Mouse (Mus musculus) midbrain, postnatal 0 days (tissue): ENCODE results near the gene Zbtb44. TPM values are rescaled to one million over a fixed set of nuclear protein-coding genes. Genes with fewer than 3 reads are reported as not detected.
A peak's percentile ranks its signal among the peaks of the same experiment; 100 is the strongest.

ENCODE experiments used
- ATAC-seq: fragments of 200-750 bp; cut with Nextera tagmentation; 2 replicates; pipeline ENCODE4 v1.8.0; 2017; ENCODE audit warnings: moderate number of reproducible peaks, mild to moderate bottlenecking, moderate TSS enrichment, moderate library complexity; ENCODE audit not compliant: low FRiP score
- DNase-seq: peaks from one replicate; pipeline ENCODE4 v3.0.0-alpha.2; 2015; ENCODE audit warnings: low spot score
- H3K27ac ChIP-seq: fragments of 300-500 bp; sonication (generic); 2 replicates; pipeline ENCODE4 v1.5.1; 2014; ENCODE audit warnings: low read depth, mild to moderate bottlenecking, low read length, mixed read lengths
- H3K27me3 ChIP-seq: fragments of 300-500 bp; sonication (generic); 2 replicates; pipeline ENCODE4 v1.6.1; 2014; ENCODE audit warnings: low read length, control low read depth, mixed read lengths; ENCODE audit not compliant: insufficient read depth
- H3K36me3 ChIP-seq: fragments of 300-500 bp; sonication (generic); 2 replicates; pipeline ENCODE4 v1.6.1; 2014; ENCODE audit warnings: low read length, control low read depth, mixed read lengths; ENCODE audit not compliant: insufficient read depth
- H3K4me1 ChIP-seq: fragments of 300-500 bp; sonication (generic); 2 replicates; pipeline ENCODE4 v1.6.1; 2014; ENCODE audit warnings: mild to moderate bottlenecking, control low read depth, antibody characterized with exemption, low read length, mixed read lengths; ENCODE audit not compliant: insufficient read depth
- H3K4me2 ChIP-seq: fragments of 300-500 bp; sonication (generic); 2 replicates; pipeline ENCODE4 v1.6.1; 2014; ENCODE audit warnings: low read depth, mild to moderate bottlenecking, low read length, mixed read lengths; ENCODE audit not compliant: poor library complexity, severe bottlenecking
- H3K4me3 ChIP-seq: fragments of 300-500 bp; sonication (generic); 2 replicates; pipeline ENCODE4 v1.5.1; 2014; ENCODE audit warnings: low read depth, mild to moderate bottlenecking, low read length, moderate library complexity
- H3K9ac ChIP-seq: fragments of 300-500 bp; sonication (generic); replicated peaks from 2 replicates; pipeline ENCODE4 v1.6.1; 2014; ENCODE audit warnings: mild to moderate bottlenecking, low read length, moderate library complexity, mixed read lengths; ENCODE audit not compliant: poor library complexity, severe bottlenecking
- H3K9me3 ChIP-seq: fragments of 300-500 bp; sonication (generic); 2 replicates; pipeline ENCODE4 v1.6.1; 2016; ENCODE audit warnings: low read length, control low read depth
- CTCF ChIP-seq: IDR thresholded peaks from 2 replicates; pipeline ENCODE4 v1.5.1; 2016; ENCODE audit warnings: antibody characterized with exemption, mild to moderate bottlenecking
- WGBS: fragments of 180-500 bp; shearing (Covaris S2); extraction: QIAGEN DNeasy Blood & Tissue Kit; methylation state at CpG from one replicate; pipeline ENCODE4 v1.1.7; 2014; 5-methylcytosine and 5-hydroxymethylcytosine counted together
- polyA plus RNA-seq: library from polyadenylated mRNA; unstranded; fragments of >200 nt; fragmentation: Nextera tagmentation; extraction: Ambion mirVana; gene quantifications from 2 replicates; pipeline ENCODE4 v1.2.1, GENCODE M21; 2015
- total RNA-seq: library from RNA; depleted of rRNA; stranded (reverse); fragments of >200 nt; gene quantifications from 2 replicates; pipeline ENCODE4 v1.2.3, GENCODE M21; 2014

Zbtb44 gene
- total and polyA plus RNA-seq, 2 experiments from 2014 or later = 3.6 to 14.2 TPM

DNA sequence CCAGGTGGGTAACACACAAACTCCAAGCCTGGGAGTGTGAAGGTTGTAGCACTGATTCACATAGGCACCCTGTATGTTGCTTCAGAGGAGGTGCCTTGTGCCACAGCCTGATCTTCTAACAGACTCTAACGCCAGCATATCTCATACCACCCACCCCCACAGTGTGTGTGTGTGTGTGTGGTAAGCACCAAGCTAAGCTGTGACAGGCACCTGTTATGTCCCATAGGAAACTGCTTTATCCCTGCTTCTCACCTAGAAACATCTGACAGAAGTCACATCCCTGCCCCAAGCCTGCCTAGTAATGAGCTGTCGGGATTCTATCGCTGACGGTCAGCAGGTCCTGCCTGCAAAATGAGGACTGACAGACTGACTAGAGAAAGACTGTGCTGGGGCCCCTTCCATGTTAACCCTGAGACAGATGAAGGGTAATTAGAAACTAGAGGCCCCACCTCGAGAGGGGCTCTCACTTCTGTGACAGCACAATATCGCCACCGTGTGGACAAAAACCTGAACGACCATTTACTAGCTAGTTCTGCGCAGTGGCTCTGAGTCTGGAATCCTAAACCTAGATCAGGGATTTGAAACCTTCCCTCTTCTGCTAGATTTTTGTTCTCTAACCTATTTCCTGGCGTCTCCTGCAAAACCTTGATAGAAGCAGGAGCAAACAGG lies 55.8 kb downstream of the Zbtb44 start:
- Histone ChIP-seq H3K9me3 (no peaks in the 10 kb centered on the region), H3K27me3 (no peaks in the 10 kb centered on the region), H3K4me3 (no peak overlapping the region), H3K9ac (no peak overlapping the region), H3K36me3 (no peaks in the 10 kb centered on the region), H3K4me2 (no peak overlapping the region), H3K27ac (no peak overlapping the region), H3K4me1 (no peaks in the 10 kb centered on the region)
- DNase-seq (peak; percentile 86), ATAC-seq (peak; percentile 47; the same call in 1 of the 2 replicates)
- WGBS = 17% methylated on average over 10 of the region's 10 CpGs
- peak; percentile 85 for TF ChIP-seq CTCF

DNA sequence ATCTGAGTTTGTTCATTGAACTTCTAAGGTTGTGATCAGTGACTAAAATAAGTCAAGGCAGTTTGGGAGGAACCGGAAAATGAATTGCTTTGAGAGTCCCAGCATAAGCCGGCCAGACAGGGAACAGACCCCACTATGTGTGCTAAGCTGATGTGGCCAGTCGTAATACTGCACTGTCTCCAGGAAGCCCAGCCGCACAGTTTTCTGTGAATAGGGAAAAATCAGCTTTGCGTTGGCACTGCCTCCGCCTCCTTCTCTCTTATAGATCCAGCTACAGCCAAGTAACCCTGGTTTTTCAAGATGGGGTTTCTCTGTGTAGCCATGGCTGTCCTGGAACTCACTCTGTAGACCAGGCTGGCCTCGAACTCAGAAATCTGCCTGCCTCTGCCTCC lies 56.3 kb downstream of the Zbtb44 start:
- Histone ChIP-seq H3K9me3 (no peaks in the 10 kb centered on the region), H3K27me3 (no peaks in the 10 kb centered on the region), H3K27ac (no peak overlapping the region), H3K4me1 (no peaks in the 10 kb centered on the region), H3K4me2 (no peak overlapping the region), H3K4me3 (no peak overlapping the region), H3K9ac (no peak overlapping the region), H3K36me3 (no peaks in the 10 kb centered on the region)
- no peak for TF ChIP-seq CTCF
- 83% methylated on average over 7 of the region's 7 CpGs for WGBS
- no peak for DNase-seq
- ATAC-seq = no peak

- Histone ChIP-seq H3K4me1 (no peaks in the 10 kb centered on the region), H3K4me2 (no peak overlapping the region), H3K9ac (no peak overlapping the region), H3K27ac (no peak overlapping the region), H3K27me3 (no peaks in the 10 kb centered on the region), H3K9me3 (no peaks in the 10 kb centered on the region), H3K36me3 (no peaks in the 10 kb centered on the region), H3K4me3 (no peak overlapping the region)
- no peak for TF ChIP-seq CTCF
- DNase-seq = no peak
- WGBS = 42% methylated on average over 4 of the region's 4 CpGs
- ATAC-seq = no peak
Observed at GRCm38 (mm10) chr9:31087466-31087865, 57.0 kb downstream of the Zbtb44 start.

DNA sequence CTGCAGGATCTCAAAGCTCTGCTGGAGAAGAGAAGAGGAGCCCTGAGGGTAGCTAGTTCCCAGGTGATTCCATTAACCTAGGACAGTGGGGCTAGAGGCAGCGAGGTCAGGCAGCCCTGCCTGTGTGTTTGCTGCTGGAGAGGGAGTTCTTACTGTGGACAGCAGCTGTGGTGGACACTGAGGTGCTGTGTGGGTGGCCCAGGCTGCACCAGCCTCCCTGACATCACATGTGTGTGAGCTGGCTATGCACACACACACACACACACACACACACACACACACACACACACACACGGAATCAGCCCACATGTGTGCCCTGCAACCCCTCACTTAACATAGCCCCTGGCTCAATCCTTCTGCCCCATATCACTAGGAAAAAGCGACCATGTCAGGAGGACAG lies 57.7 kb downstream of the Zbtb44 start:
- Histone ChIP-seq H3K9me3 (no peaks in the 10 kb centered on the region), H3K4me3 (no peak overlapping the region), H3K27ac (no peak overlapping the region), H3K4me2 (no peak overlapping the region), H3K27me3 (no peaks in the 10 kb centered on the region), H3K36me3 (no peaks in the 10 kb centered on the region), H3K9ac (no peak overlapping the region), H3K4me1 (no peaks in the 10 kb centered on the region)
- no peak for ATAC-seq
- no peak for DNase-seq
- TF ChIP-seq CTCF = no peak
- 71% methylated on average over 3 of the region's 3 CpGs for WGBS

- Histone ChIP-seq H3K36me3 (no peaks in the 10 kb centered on the region), H3K4me1 (no peaks in the 10 kb centered on the region), H3K27me3 (no peaks in the 10 kb centered on the region), H3K9ac (no peak overlapping the region), H3K4me2 (no peak overlapping the region), H3K4me3 (no peak overlapping the region), H3K9me3 (no peaks in the 10 kb centered on the region), H3K27ac (no peak overlapping the region)
- TF ChIP-seq CTCF = no peak
- ATAC-seq (no peak), DNase-seq (no peak)
- 88% methylated on average over 4 of the region's 4 CpGs for WGBS
Observed at GRCm38 (mm10) chr9:31088883-31089282, 58.4 kb downstream of the Zbtb44 start.

- no peaks in the 10 kb centered on the region for H3K4me1 ChIP-seq
- H3K9ac ChIP-seq = no peak overlapping the region
- TF ChIP-seq CTCF = no peak
- no peak for DNase-seq
- H3K9me3 ChIP-seq = no peaks in the 10 kb centered on the region
- 78% methylated on average over 9 of the region's 9 CpGs for WGBS
- no peak overlapping the region for H3K27ac ChIP-seq
- no peak overlapping the region for H3K4me3 ChIP-seq
- no peak overlapping the region for H3K4me2 ChIP-seq
- no peaks in the 10 kb centered on the region for H3K36me3 ChIP-seq
- no peak for ATAC-seq
- no peaks in the 10 kb centered on the region for H3K27me3 ChIP-seq
Observed at GRCm38 (mm10) chr9:31089541-31089940, 59.1 kb downstream of the Zbtb44 start.
